Mouse (Mus musculus) B cell, adult 2 months (primary cell): ENCODE measurements at regions not wholly inside any gene's neighbourhood (a gene's known extent, or its start where the extent isn't known, plus 50 kb on each side); places are given as distances from the start of the nearest gene placed in this dataset.

Experiments used
- DNase-seq, 2 experiments: peaks; one replicate each; pipeline ENCODE4 v3.0.0; 2022

GRCm38 (mm10) chr3:144069979-144070540, 135.0 kb downstream of the Lmo4 start:
- DNase-seq, result no peak

- DNase-seq, result no peak
Observed at GRCm38 (mm10) chr3:144067016-144067415, 138.0 kb downstream of the Lmo4 start.

GRCm38 (mm10) chr3:144058106-144058505, 146.9 kb downstream of the Lmo4 start:
- no peak for DNase-seq

GRCm38 (mm10) chr3:144050341-144050740, 154.7 kb downstream of the Lmo4 start:
- DNase-seq, result peak; percentile 15 to 19

GRCm38 (mm10) chr3:144049270-144049669, 155.8 kb downstream of the Lmo4 start:
- no peak for DNase-seq

- DNase-seq, result no peak
Observed at GRCm38 (mm10) chr3:144044366-144044765, 160.7 kb downstream of the Lmo4 start.

GRCm38 (mm10) chr3:144041788-144042187, 163.2 kb downstream of the Lmo4 start:
- no peak for DNase-seq

GRCm38 (mm10) chr3:144039498-144039897, 165.5 kb downstream of the Lmo4 start:
- no peak for DNase-seq

GRCm38 (mm10) chr3:144029611-144030010, 175.4 kb downstream of the Lmo4 start:
- no peak for DNase-seq

- no peak for DNase-seq
Observed at GRCm38 (mm10) chr3:144029121-144029520, 175.9 kb downstream of the Lmo4 start.

GRCm38 (mm10) chr3:144027134-144027980, 177.7 kb downstream of the Lmo4 start:
- peak; percentile 50 to 56 for DNase-seq

- no peak for DNase-seq
Observed at GRCm38 (mm10) chr3:144025451-144026125, 179.4 kb downstream of the Lmo4 start.

- no peak for DNase-seq
Observed at GRCm38 (mm10) chr3:144024216-144024615, 180.8 kb downstream of the Lmo4 start.

- no peak for DNase-seq
Observed at GRCm38 (mm10) chr3:144023058-144023457, 182.0 kb downstream of the Lmo4 start.

- DNase-seq, result no peak
Observed at GRCm38 (mm10) chr3:144021969-144022368, 183.1 kb downstream of the Lmo4 start.

GRCm38 (mm10) chr3:144020189-144020940, 184.7 kb downstream of the Lmo4 start:
- no peak for DNase-seq

- DNase-seq, result no peak
Observed at GRCm38 (mm10) chr3:144019293-144019692, 185.7 kb downstream of the Lmo4 start.

GRCm38 (mm10) chr3:144018559-144018958, 186.5 kb downstream of the Lmo4 start:
- no peak for DNase-seq

GRCm38 (mm10) chr3:144015236-144015635, 189.8 kb downstream of the Lmo4 start:
- no peak for DNase-seq

- DNase-seq, result no peak
Observed at GRCm38 (mm10) chr3:144013481-144014125, 191.4 kb downstream of the Lmo4 start.

- DNase-seq, result no peak
Observed at GRCm38 (mm10) chr3:144012820-144013219, 192.2 kb downstream of the Lmo4 start.

GRCm38 (mm10) chr3:144012173-144012572, 192.8 kb downstream of the Lmo4 start:
- no peak for DNase-seq
